Mouse (Mus musculus) heart, postnatal 36 days (tissue): ENCODE results near the gene Tradd. TPM values are rescaled to one million over a fixed set of nuclear protein-coding genes. Genes with fewer than 3 reads are reported as not detected.
"Not testable (repeated sequence)": the region's sequence is repeated elsewhere in the genome, so short reads cannot be mapped to it uniquely, and the experiment has no call there.

Experiments used
- DNase-seq, 2 experiments: peaks; one replicate each; pipeline ENCODE4 v3.0.0; 2021 to 2022
- intact Hi-C: fragments of 180-260 bp; cut with DNase I; formaldehyde crosslinking; loops from one replicate; pipeline ENCODE4 v1.15.1; 2025
- total RNA-seq, 2 experiments: library from RNA; stranded (reverse); gene quantifications; 2 replicates each; pipeline ENCODE4 v1.2.3; 2021

Tradd gene
- total RNA-seq, 2 experiments from 2014 or later, result 4.9 to 5.8 TPM

GRCm38 (mm10) chr8:105295895-105296573, 31.6 kb upstream of the Tradd start, which contains the start of gene Exoc3l:
Gene Exoc3l, minus strand, starts transcription at chr8:105296101.
- no peak for DNase-seq
- intact Hi-C loops, result no loop called here

DNA sequence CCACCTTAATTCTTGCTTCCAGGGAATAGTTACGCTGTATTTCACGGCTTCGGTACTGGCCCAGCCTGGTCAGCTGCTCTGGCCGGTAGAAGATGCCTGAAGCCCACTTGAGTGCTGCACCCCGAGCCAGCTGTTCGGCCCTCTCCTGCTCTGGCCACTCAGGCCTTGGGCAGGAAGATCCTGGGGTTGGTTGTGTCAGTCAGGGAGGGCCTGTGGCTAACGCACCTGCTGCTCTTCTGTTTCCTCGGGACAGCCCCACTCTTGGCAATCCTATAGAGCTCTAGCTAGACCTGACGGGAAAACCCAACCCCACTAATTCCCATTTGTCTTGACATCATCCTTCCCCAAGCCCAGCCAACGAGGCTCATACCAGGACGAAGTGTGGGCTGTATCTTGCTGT, 30.8 kb upstream of the Tradd start:
- no peak for DNase-seq
- intact Hi-C loops, result no loop called here

- intact Hi-C loops, result no loop called here
These were observed 30.4 kb upstream of the Tradd start for GRCm38 (mm10) chr8:105294776-105295175.

DNA sequence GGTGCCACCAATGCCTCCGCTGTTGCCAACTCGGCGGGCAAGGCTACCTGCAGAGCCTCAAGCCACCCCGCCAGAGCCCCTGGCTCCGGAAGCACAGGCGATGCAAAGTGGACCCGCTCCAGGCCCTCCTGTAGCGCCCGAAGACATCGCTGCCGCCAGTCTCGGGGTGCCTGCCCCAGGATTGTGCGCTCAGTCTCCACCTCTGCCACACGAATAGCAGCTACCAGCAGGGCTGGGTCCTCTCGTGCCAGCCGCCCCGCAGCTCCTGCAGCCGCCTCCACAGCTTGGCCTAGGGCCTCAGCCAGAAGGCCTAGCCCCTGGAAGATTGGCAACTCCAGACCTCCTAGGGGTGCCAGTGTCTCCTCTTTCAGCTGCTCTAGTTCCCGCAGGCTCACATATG, 29.0 kb upstream of the Tradd start:
- no peak for DNase-seq
- intact Hi-C loops, result no loop called here

More at GRCm38 (mm10) chr8:105294776-105295175, 30.4 kb upstream of the Tradd start:
- DNase-seq, result no peak

GRCm38 (mm10) chr8:105292471-105292870, 28.1 kb upstream of the Tradd start:
- intact Hi-C loops, result no loop called here
- no peak for DNase-seq

DNA sequence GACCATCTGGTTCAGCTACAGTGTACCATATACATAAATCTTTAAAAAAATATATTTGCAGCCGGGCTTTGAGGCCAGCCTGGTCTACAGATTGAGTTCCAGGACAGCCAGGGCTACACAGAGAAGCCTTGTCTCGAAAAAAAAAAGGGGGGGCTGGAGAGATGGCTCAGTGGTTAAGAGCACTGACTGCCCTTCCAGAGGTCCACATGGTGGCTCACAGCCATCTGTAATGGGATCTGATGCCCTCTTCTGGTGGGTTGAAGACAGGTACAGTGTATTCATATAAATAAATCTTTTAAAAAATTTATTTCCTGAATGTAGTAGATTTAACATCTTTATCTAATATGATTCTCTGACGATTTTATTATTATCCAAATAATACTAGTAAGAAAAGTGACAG, 27.4 kb upstream of the Tradd start:
- intact Hi-C loops, DNase-seq: not testable (repeated sequence)

- DNase-seq, intact Hi-C loops: not testable (repeated sequence)
These were observed 27.0 kb upstream of the Tradd start for GRCm38 (mm10) chr8:105291364-105291763.

GRCm38 (mm10) chr8:105290554-105291314, 26.3 kb upstream of the Tradd start:
- intact Hi-C loops, result no loop called here
- peak; percentile 91 to 94 for DNase-seq

GRCm38 (mm10) chr8:105289805-105290460, 25.5 kb upstream of the Tradd start, which contains the start of gene 4931428F04Rik:
Gene 4931428F04Rik, minus strand, starts transcription at chr8:105289864.
- intact Hi-C loops, result loop anchor here (2.0 kb wide), 1 partner anchor 25 kb away; the partner anchor contains the start of genes Fbxl8 and Tradd

DNA sequence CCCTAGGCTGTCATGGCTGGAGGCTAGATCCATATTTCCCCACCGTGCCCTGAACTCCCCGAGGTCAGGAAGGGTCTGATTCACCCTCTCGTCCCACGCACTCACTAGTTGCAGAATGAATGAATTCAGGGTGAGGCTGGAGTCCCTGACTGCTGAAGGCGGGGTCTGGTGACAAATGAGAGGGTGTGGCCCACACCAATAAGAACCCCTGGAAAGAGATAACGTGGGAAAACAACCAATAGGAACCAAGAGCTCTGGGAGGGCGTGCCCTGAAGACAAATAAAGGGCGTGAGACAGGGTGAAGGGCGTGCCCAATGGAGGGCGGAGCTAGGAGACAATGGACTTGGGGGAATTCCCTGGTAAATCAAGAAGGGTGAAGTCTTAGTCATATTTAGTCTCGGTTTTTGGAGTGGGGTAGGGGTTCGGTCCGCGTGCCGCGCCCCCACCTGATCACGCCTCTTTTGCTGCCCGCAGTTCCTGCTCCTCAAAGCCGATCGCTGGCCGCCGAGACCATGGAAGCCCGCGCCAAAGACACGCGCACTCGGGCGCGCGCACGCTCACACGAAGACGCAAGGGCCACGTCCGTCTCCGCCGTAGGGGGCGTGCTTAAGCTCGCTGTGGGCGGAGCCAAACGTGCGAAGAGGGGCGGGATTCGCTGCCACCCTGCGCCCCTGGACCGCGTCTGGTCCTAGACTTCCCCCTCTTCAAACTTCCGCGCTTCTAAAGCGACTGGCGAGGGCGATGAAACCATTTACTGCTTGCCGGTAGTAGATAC, 24.7 kb upstream of the Tradd start:
- intact Hi-C loops, result loop anchor here (2.0 kb wide), 1 partner anchor 24 kb away; the partner anchor contains the start of genes Fbxl8 and Tradd
- DNase-seq, result peak; percentile 91 to 92

More at GRCm38 (mm10) chr8:105289805-105290460, 25.5 kb upstream of the Tradd start, which contains the start of gene 4931428F04Rik:
- no peak for DNase-seq

DNA sequence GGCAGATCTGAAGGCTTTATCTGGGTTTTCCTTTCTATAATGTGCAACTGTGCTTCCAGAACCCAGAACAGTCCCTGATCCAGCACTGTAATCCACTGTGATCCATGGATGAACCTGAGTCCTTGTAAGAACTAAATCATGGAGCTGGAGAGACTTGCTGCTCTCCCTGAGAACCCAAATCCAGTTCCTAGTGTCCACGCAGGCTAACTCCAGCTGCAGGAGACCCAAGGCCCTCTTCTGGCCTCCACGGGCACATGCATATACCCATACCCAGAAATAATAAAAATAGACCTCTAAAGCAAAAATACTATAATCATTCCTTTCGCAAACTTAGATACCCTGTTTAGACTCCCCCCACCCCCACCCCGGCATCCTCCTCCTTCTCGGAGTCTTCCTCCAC, 23.8 kb upstream of the Tradd start:
- intact Hi-C loops, result loop anchor here (2.0 kb wide), 1 partner anchor 23 kb away; the partner anchor contains the start of genes Fbxl8 and Tradd

DNA sequence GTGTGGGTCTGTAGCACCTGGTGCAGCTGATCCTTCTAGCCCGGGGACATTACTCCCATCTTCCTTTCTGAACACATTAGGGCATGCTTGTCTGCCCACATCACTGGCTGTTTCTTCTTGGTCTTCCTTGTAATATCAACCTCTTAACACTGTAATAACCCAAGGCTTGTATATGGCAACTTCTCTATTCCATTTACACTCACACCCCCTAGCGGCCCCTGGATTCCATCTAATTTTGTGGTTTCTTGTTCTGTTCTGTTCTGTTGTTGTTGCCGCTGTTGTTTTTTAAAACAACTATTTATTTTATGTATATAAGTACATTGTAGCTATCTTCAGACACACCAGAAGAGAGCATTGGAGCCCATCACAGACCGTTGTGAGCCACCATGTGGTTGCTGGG, 22.5 kb upstream of the Tradd start:
- intact Hi-C loops, result no loop called here
- DNase-seq, result no peak

More for the DNA sequence above, 23.8 kb upstream of the Tradd start:
- no peak for DNase-seq

- intact Hi-C loops, result no loop called here
- no peak for DNase-seq
These were observed 21.1 kb upstream of the Tradd start for GRCm38 (mm10) chr8:105285514-105285913.

GRCm38 (mm10) chr8:105283074-105283473, 18.7 kb upstream of the Tradd start:
- intact Hi-C loops, result no loop called here
- peak; percentile 52 to 59 for DNase-seq

DNA sequence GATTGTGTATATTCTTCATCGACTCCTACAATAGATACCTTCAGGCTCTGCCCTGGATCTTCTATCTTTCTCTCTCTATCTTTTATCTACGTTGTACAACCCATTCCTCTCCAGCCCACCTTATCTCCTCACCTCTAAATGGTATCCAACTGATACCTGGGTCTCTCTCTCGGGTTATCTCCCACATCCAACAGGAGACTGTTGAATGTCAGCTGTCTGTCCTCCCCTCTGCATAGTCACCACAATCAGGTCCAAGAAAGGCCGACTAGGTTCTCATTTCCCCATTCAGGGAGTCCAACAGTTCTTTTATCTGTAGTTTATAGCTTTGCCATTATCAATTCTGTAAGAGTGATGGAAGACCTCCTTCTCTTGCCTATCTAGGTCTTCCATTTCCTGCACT, 17.8 kb upstream of the Tradd start:
- no peak for DNase-seq
- intact Hi-C loops, result no loop called here

GRCm38 (mm10) chr8:105281821-105282220, 17.4 kb upstream of the Tradd start:
- intact Hi-C loops, result loop anchor here (2.0 kb wide), 1 partner anchor 23 kb away; no protein-coding TSS in a partner anchor
- no peak for DNase-seq

GRCm38 (mm10) chr8:105280567-105280966, 16.2 kb upstream of the Tradd start:
- intact Hi-C loops, result loop anchor here (2.0 kb wide), 1 partner anchor 22 kb away; no protein-coding TSS in a partner anchor
- DNase-seq, result no peak

- intact Hi-C loops, result loop anchor here (10.0 kb wide), 1 partner anchor 624 kb away; no protein-coding TSS in a partner anchor
These were observed 14.5 kb upstream of the Tradd start for GRCm38 (mm10) chr8:105278911-105279334.

DNA sequence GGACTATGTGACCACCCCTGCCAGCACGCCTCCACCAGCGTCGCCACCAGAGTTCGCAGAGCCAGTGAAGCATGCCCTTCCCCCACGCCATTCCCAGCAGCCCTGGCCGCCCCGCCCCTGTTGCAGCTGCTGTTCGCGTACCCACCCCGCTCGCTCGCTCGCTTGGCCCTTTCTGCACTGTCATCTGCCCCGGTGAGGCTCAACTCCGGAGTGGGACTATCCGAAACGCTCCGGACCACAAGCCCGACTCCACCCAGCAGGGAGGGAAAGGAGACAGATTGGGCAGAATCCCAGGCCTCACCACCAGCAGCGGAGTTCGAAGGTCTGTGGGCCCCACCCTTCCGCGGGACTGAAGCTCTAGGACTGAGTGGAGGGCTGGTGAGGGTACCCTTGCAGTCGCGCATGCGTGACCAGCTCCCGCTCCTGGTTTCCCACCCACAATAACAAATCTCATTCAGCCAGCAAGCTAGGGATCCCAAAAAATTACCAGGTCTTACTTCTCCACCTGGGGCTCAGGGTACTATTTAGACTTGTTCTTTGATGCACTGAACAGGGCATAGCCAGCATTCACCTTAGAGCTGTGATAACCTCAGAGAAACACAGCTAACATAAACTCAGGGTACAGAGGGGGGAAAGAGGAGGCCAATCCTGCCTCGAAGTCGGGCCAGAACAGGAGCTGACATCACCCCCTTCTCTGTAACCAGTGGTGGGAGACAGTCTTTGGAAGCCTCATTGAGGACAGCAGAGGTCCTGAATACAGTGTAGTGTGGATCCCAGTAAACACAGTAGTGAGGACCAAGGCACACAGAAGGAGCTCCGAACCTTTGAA, 12.1 kb upstream of the Tradd start:
- intact Hi-C loops, result loop anchor here (10.0 kb wide), 1 partner anchor 622 kb away; no protein-coding TSS in a partner anchor
- peak; percentile 57 to 60 for DNase-seq

More at GRCm38 (mm10) chr8:105278911-105279334, 14.5 kb upstream of the Tradd start:
- peak; percentile 73 to 75 for DNase-seq
